Mouse (Mus musculus) stomach, postnatal 0 days (tissue): Measurements from ENCODE around the gene Ctse. TPM values are rescaled to one million over a fixed set of nuclear protein-coding genes. Genes with fewer than 3 reads are reported as not detected.

ENCODE experiments used
- ATAC-seq: fragments of 200-750 bp; cut with Nextera tagmentation; 2 replicates; pipeline ENCODE4 v1.8.0; 2017; ENCODE audit not compliant: low FRiP score, low TSS enrichment
- DNase-seq: peaks from one replicate; pipeline ENCODE4 v3.0.0-alpha.2; 2016; ENCODE audit warnings: low spot score
- H3K27ac ChIP-seq: fragments of 300-500 bp; sonication (generic); replicated peaks from 2 replicates; pipeline ENCODE4 v1.5.1; 2014; ENCODE audit warnings: mild to moderate bottlenecking, control low read depth
- H3K27me3 ChIP-seq: fragments of 300-500 bp; sonication (generic); 2 replicates; pipeline ENCODE4 v1.6.1; 2014; ENCODE audit warnings: low read length; ENCODE audit not compliant: control insufficient read depth, insufficient read depth
- H3K36me3 ChIP-seq: fragments of 300-500 bp; sonication (generic); 2 replicates; pipeline ENCODE4 v1.6.1; 2014; ENCODE audit warnings: low read length, mixed read lengths; ENCODE audit not compliant: control insufficient read depth, insufficient read depth
- H3K4me1 ChIP-seq: fragments of 300-500 bp; sonication (generic); replicated peaks from 2 replicates; pipeline ENCODE4 v1.6.1; 2014; ENCODE audit warnings: antibody characterized with exemption; ENCODE audit not compliant: control insufficient read depth, insufficient read depth
- H3K4me2 ChIP-seq: fragments of 300-500 bp; sonication (generic); replicated peaks from 2 replicates; pipeline ENCODE4 v1.6.1; 2014; ENCODE audit warnings: low read depth, mild to moderate bottlenecking, control low read depth, moderate library complexity
- H3K4me3 ChIP-seq: fragments of 300-500 bp; sonication (generic); 2 replicates; pipeline ENCODE4 v1.5.1; 2014; ENCODE audit warnings: low read depth, low read length, control low read depth
- H3K9ac ChIP-seq: fragments of 300-500 bp; sonication (generic); 2 replicates; pipeline ENCODE4 v1.6.1; 2014; ENCODE audit warnings: mild to moderate bottlenecking, low read length, control low read depth, mixed read lengths
- H3K9me3 ChIP-seq: fragments of 300-500 bp; sonication (generic); 2 replicates; pipeline ENCODE4 v1.6.1; 2016; ENCODE audit warnings: low read length; ENCODE audit not compliant: control insufficient read depth
- CTCF ChIP-seq: IDR thresholded peaks from 2 replicates; pipeline ENCODE4 v1.5.1; 2016; ENCODE audit warnings: antibody characterized with exemption, low read depth, mild to moderate bottlenecking, moderate library complexity
- EP300 ChIP-seq: optimal IDR thresholded peaks from 2 replicates; pipeline ENCODE3; 2016; ENCODE audit warnings: antibody characterized with exemption
- WGBS: fragments of 180-500 bp; shearing (Covaris S2); extraction: QIAGEN DNeasy Blood & Tissue Kit; methylation state at CpG from one replicate; pipeline ENCODE4 v1.1.7; 2014; 5-methylcytosine and 5-hydroxymethylcytosine counted together
- polyA plus RNA-seq: library from polyadenylated mRNA; unstranded; fragments of >200 nt; fragmentation: Nextera tagmentation; extraction: Ambion mirVana; gene quantifications from 2 replicates; pipeline ENCODE4 v1.2.1, GENCODE M21; 2015

Gene Ctse
- polyA plus RNA-seq, 1 experiment from 2014 or later = 596 TPM

- Histone ChIP-seq H3K27ac (no peak overlapping the region), H3K27me3 (no peaks in the 10 kb centered on the region), H3K4me2 (no peak overlapping the region), H3K9me3 (no peaks in the 10 kb centered on the region), H3K9ac (no peak overlapping the region), H3K4me1 (no peaks in the 10 kb centered on the region), H3K4me3 (no peak overlapping the region), H3K36me3 (no peaks in the 10 kb centered on the region)
- DNase-seq (no peak), ATAC-seq (no peak)
- 72% methylated on average over 4 of the region's 4 CpGs for WGBS
- TF ChIP-seq CTCF = no peak
- no peak for TF ChIP-seq EP300
Observed at GRCm38 (mm10) chr1:131723549-131723948, 85.4 kb downstream of the Ctse start.

Other genes starting within 250 kb of the Ctse start
- 7.7 and 9.1 TPM in 2 replicates for gene Srgap2, start 111.0 kb upstream of the Ctse start, polyA plus RNA-seq
- gene Fam72a, start 110.4 kb upstream of the Ctse start, polyA plus RNA-seq = 1.3 and 1.5 TPM in 2 replicates
- gene Avpr1b, start 39.1 kb upstream of the Ctse start, polyA plus RNA-seq = 0.02 and 0.04 TPM in 2 replicates
- 13.5 and 14.4 TPM in 2 replicates for gene Rab7b, start 50.4 kb downstream of the Ctse start, polyA plus RNA-seq
- 15.4 and 17.6 TPM in 2 replicates for gene Slc26a9, start 105.7 kb downstream of the Ctse start, polyA plus RNA-seq
- gene Pm20d1, start 159.1 kb downstream of the Ctse start, polyA plus RNA-seq = 1.1 and 1.4 TPM in 2 replicates
- gene Slc41a1, start 189.2 kb downstream of the Ctse start, polyA plus RNA-seq = 7.0 and 7.1 TPM in 2 replicates
- 21.4 and 21.6 TPM in 2 replicates for gene Rab29, start 228.9 kb downstream of the Ctse start, polyA plus RNA-seq